Mouse (Mus musculus): ENCODE measurements around the gene Arfrp1. TPM values are rescaled to one million over a fixed set of nuclear protein-coding genes. Genes with fewer than 3 reads are reported as not detected.

The Arfrp1 gene
- total and polyA plus RNA-seq, 3 experiments: 29.2 to 55.6 (median 46.0) TPM

- Histone ChIP-seq H3K27me3 (replicated peaks) (no peaks in the 10 kb centered on the region), H3K4me3 (replicated peaks in 1 of 3; ENCODE audit: low read depth in 2 of 3, low read length in 2 of 3, poor library complexity in 1 of 3) (no peak overlapping the region), H3K4me1 (ENCODE audit: control insufficient read depth in 1 of 2, insufficient read depth in 2 of 2) (no peaks in the 10 kb centered on the region), H3K4me2 (ENCODE audit: insufficient read depth, low read depth, poor library complexity, severe bottlenecking) (no peak overlapping the region), H3K36me3 (replicated peaks in 1 of 2; ENCODE audit: control insufficient read depth in 1 of 2, insufficient read depth in 1 of 2, low read length in 1 of 2) (peaks cover 12 to 63% of the 10 kb centered on the region in 2 experiments), H3K9me3 (replicated peaks; ENCODE audit: low read length) (no peaks in the 10 kb centered on the region), H3K27ac (ENCODE audit: insufficient read depth, low read depth) (no peak overlapping the region), H3K79me2 (replicated peaks; ENCODE audit: control insufficient read depth, extremely low read depth, insufficient read depth, poor library complexity, severe bottlenecking) (no peaks in the 10 kb centered on the region), H3K9ac (ENCODE audit: insufficient read depth, low read depth) (no peak overlapping the region)
- TF ChIP-seq KAT2A (IDR thresholded peaks at IDR 0.05; ENCODE audit: insufficient replicate concordance, low read length) (no peak), E2F4 (IDR thresholded peaks at IDR 0.05; ENCODE audit: insufficient replicate concordance, low read depth, low read length) (no peak), POLR2A (IDR thresholded peaks at IDR 0.05; ENCODE audit: low read depth, low read length) (no peak), UBTF (IDR thresholded peaks at IDR 0.05; ENCODE audit: low read depth, low read length) (no peak), RAD21 (IDR thresholded peaks at IDR 0.05; ENCODE audit: low read depth, low read length) (no peak), USF2 (conservative IDR thresholded peaks at IDR 0.05; ENCODE audit: low read depth, low read length) (no peak), SMC3 (IDR thresholded peaks at IDR 0.05; ENCODE audit: low read depth, low read length) (no peak), MXI1 (IDR thresholded peaks at IDR 0.05; ENCODE audit: low read depth, low read length) (no peak), NRF1 (IDR thresholded peaks at IDR 0.05; ENCODE audit: low read depth, low read length) (no peak), MYC (IDR thresholded peaks at IDR 0.05; ENCODE audit: low read depth, low read length) (no peak), SIN3A (IDR thresholded peaks at IDR 0.05; ENCODE audit: low read length) (no peak), TBP (conservative IDR thresholded peaks at IDR 0.05; ENCODE audit: low read depth, low read length) (no peak)
- in situ Hi-C loops (cut with MboI; ENCODE audit: low pct_ligation_motif_present, low pct_unique_long_range_greater_than_20kb, low sequenced_read_pairs): loop anchor here (5.0 kb wide), 2 partner anchors 93 to 183 kb away; no protein-coding TSS in a partner anchor
- dilution Hi-C loops (cut with MboI; ENCODE audit: extremely low pct_ligation_motif_present, extremely low pct_unique_long_range_greater_than_20kb, low sequenced_read_pairs): no loop called here
- no peak for DNase-seq (ENCODE audit: extremely low read depth)
Observed at GRCm38 (mm10) chr2:181394086-181394485, 28.9 kb upstream of the Arfrp1 start.

GRCm38 (mm10) chr2:181392600-181393213, 27.5 kb upstream of the Arfrp1 start:
- H3K27ac ChIP-seq (ENCODE audit: insufficient read depth, low read depth): no peak overlapping the region
- H3K27me3 ChIP-seq (replicated peaks): no peaks in the 10 kb centered on the region
- H3K4me1 ChIP-seq (ENCODE audit: control insufficient read depth in 1 of 2, insufficient read depth in 2 of 2): no peaks in the 10 kb centered on the region
- H3K36me3 ChIP-seq (replicated peaks in 1 of 2; ENCODE audit: control insufficient read depth in 1 of 2, insufficient read depth in 1 of 2, low read length in 1 of 2): peaks cover 13 to 72% of the 10 kb centered on the region in 2 experiments
- no peak overlapping the region for H3K4me3 ChIP-seq (replicated peaks in 1 of 3; ENCODE audit: low read depth in 2 of 3, low read length in 2 of 3, poor library complexity in 1 of 3)
- in situ Hi-C loops (cut with MboI; ENCODE audit: low pct_ligation_motif_present, low pct_unique_long_range_greater_than_20kb, low sequenced_read_pairs): loop anchor here (5.0 kb wide), 2 partner anchors 95 to 185 kb away; no protein-coding TSS in a partner anchor
- H3K79me2 ChIP-seq (replicated peaks; ENCODE audit: control insufficient read depth, extremely low read depth, insufficient read depth, poor library complexity, severe bottlenecking): no peaks in the 10 kb centered on the region
- peak; percentile 82 for DNase-seq (ENCODE audit: extremely low read depth)
- no peak overlapping the region for H3K4me2 ChIP-seq (ENCODE audit: insufficient read depth, low read depth, poor library complexity, severe bottlenecking)
- dilution Hi-C loops (cut with MboI; ENCODE audit: extremely low pct_ligation_motif_present, extremely low pct_unique_long_range_greater_than_20kb, low sequenced_read_pairs): no loop called here
- H3K9me3 ChIP-seq (replicated peaks; ENCODE audit: low read length): no peaks in the 10 kb centered on the region
- no peak overlapping the region for H3K9ac ChIP-seq (ENCODE audit: insufficient read depth, low read depth)
- TF ChIP-seq MYC (IDR thresholded peaks at IDR 0.05; ENCODE audit: low read depth, low read length) (peak; percentile 72), USF2 (conservative IDR thresholded peaks at IDR 0.05; ENCODE audit: low read depth, low read length) (no peak), HCFC1 (IDR thresholded peaks at IDR 0.05; ENCODE audit: low read depth, low read length) (no peak), ZKSCAN1 (IDR thresholded peaks at IDR 0.05; ENCODE audit: borderline replicate concordance, low read depth, low read length) (no peak), JUN (IDR thresholded peaks at IDR 0.05; ENCODE audit: insufficient read depth, low read depth, low read length) (0 out of 2 replicates have a peak, but pooled peaks have one; percentile 8), JUND (conservative IDR thresholded peaks at IDR 0.05; ENCODE audit: low read depth, low read length) (no peak; the same call in 1 of the 2 replicates), CHD2 (IDR thresholded peaks at IDR 0.05; ENCODE audit: low read length) (no peak), E2F4 (IDR thresholded peaks at IDR 0.05; ENCODE audit: insufficient replicate concordance, low read depth, low read length) (no peak), BHLHE40 (IDR thresholded peaks at IDR 0.05; ENCODE audit: low read depth, low read length) (no peak), MEF2A (IDR thresholded peaks at IDR 0.05; ENCODE audit: borderline replicate concordance, low read depth, low read length) (no peak), SMC3 (IDR thresholded peaks at IDR 0.05; ENCODE audit: low read depth, low read length) (peak; percentile 94), IRF4 (IDR thresholded peaks at IDR 0.05; ENCODE audit: low read depth, low read length) (peak; percentile 31; the same call in 1 of the 2 replicates), CTCF (conservative IDR thresholded peaks at IDR 0.05 in 1 of 2, IDR thresholded peaks at IDR 0.05 in 1 of 2; ENCODE audit: low read depth in 2 of 2, low read length in 2 of 2) (peak; percentile 70 to 91), NRF1 (IDR thresholded peaks at IDR 0.05; ENCODE audit: low read depth, low read length) (no peak), MAFK (IDR thresholded peaks at IDR 0.05; ENCODE audit: insufficient replicate concordance, low read length) (0 out of 2 replicates have a peak, but pooled peaks have one; percentile 16), UBTF (IDR thresholded peaks at IDR 0.05; ENCODE audit: low read depth, low read length) (no peak), RCOR1 (conservative IDR thresholded peaks at IDR 0.05; ENCODE audit: low read depth, low read length) (no peak), POLR2AphosphoS2 (IDR thresholded peaks at IDR 0.05; ENCODE audit: low read depth, low read length) (no peak), PAX5 (IDR thresholded peaks at IDR 0.05; ENCODE audit: low read length) (no peak), NELFE (IDR thresholded peaks at IDR 0.05; ENCODE audit: low read depth, low read length) (peak; percentile 46; the same call in 1 of the 2 replicates), EP300 (IDR thresholded peaks at IDR 0.05; ENCODE audit: low read length) (no peak), MAZ (IDR thresholded peaks at IDR 0.05; ENCODE audit: low read depth, low read length) (0 out of 2 replicates have a peak, but pooled peaks have one; percentile 19), ZC3H11A (IDR thresholded peaks at IDR 0.05; ENCODE audit: low read depth, low read length) (peak; percentile 76), RAD21 (IDR thresholded peaks at IDR 0.05; ENCODE audit: low read depth, low read length) (peak; percentile 78), TCF12 (IDR thresholded peaks at IDR 0.05; ENCODE audit: low read depth, low read length) (no peak), ZNF384 (IDR thresholded peaks at IDR 0.05; ENCODE audit: low read depth, low read length) (no peak)

All from CH12.LX (cell line).